Mouse (Mus musculus) G1E (cell line): ENCODE measurements around the gene Nav1.

Experiments
- CTCF ChIP-seq: IDR thresholded peaks from 2 replicates; pipeline ENCODE4 v1.5.1; 2012; ENCODE audit warnings: low read depth, low read length, inconsistent platforms, mixed read lengths
- TAL1 ChIP-seq: conservative IDR thresholded peaks from 2 replicates; pipeline ENCODE4 v1.6.1; 2012; ENCODE audit warnings: low read depth, low read length, inconsistent platforms, mixed read lengths

- TF ChIP-seq TAL1 (no peak), CTCF (no peak)
Observed at GRCm38 (mm10) chr1:135485179-135485578, 121.9 kb downstream of the Nav1 start.
